Mouse (Mus musculus) heart, embryonic 12.5 days (tissue): ENCODE results near the gene Dnajb8. TPM values are rescaled to one million over a fixed set of nuclear protein-coding genes. Genes with fewer than 3 reads are reported as not detected.

ENCODE experiments used
- ATAC-seq: fragments of 200-750 bp; cut with Nextera tagmentation; 2 replicates; pipeline ENCODE4 v1.8.0; 2017; ENCODE audit warnings: moderate TSS enrichment, moderate library complexity; ENCODE audit not compliant: insufficient number of reproducible peaks, low FRiP score
- H3K27ac ChIP-seq: fragments of 300-500 bp; sonication (generic); 2 replicates; pipeline ENCODE4 v1.5.1; 2016; ENCODE audit warnings: mild to moderate bottlenecking, moderate library complexity; ENCODE audit not compliant: poor library complexity, severe bottlenecking
- H3K27me3 ChIP-seq: fragments of 300-500 bp; sonication (generic); replicated peaks from 2 replicates; pipeline ENCODE4 v1.6.1; 2016; ENCODE audit warnings: mild to moderate bottlenecking, moderate library complexity
- H3K36me3 ChIP-seq: fragments of 300-500 bp; sonication (generic); 2 replicates; pipeline ENCODE4 v1.6.1; 2016; ENCODE audit warnings: mild to moderate bottlenecking, moderate library complexity
- H3K4me1 ChIP-seq: fragments of 300-500 bp; sonication (generic); replicated peaks from 2 replicates; pipeline ENCODE4 v1.6.1; 2016; ENCODE audit warnings: mild to moderate bottlenecking
- H3K4me2 ChIP-seq: fragments of 300-500 bp; sonication (generic); 2 replicates; pipeline ENCODE4 v1.6.1; 2016; ENCODE audit warnings: mild to moderate bottlenecking, moderate library complexity
- H3K4me3 ChIP-seq: fragments of 300-500 bp; sonication (generic); 2 replicates; pipeline ENCODE4 v1.5.1; 2016; ENCODE audit warnings: mild to moderate bottlenecking
- H3K9ac ChIP-seq: fragments of 300-500 bp; sonication (generic); 2 replicates; pipeline ENCODE4 v1.6.1; 2016; ENCODE audit warnings: mild to moderate bottlenecking, moderate library complexity
- H3K9me3 ChIP-seq: fragments of 300-500 bp; sonication (generic); replicated peaks from 2 replicates; pipeline ENCODE4 v1.6.1; 2016; ENCODE audit warnings: mild to moderate bottlenecking, moderate library complexity
- WGBS: fragments of 180-500 bp; shearing (Covaris S2); methylation state at CpG from one replicate; pipeline ENCODE4 v1.1.7; 2016; 5-methylcytosine and 5-hydroxymethylcytosine counted together
- polyA plus RNA-seq: library from polyadenylated mRNA; unstranded; fragments of >200 nt; fragmentation: Nextera tagmentation; extraction: Ambion mirVana; gene quantifications from 2 replicates; pipeline ENCODE4 v1.2.1, GENCODE M21; 2016

Dnajb8 gene
- polyA plus RNA-seq, 1 experiment from 2014 or later: not detected

DNA sequence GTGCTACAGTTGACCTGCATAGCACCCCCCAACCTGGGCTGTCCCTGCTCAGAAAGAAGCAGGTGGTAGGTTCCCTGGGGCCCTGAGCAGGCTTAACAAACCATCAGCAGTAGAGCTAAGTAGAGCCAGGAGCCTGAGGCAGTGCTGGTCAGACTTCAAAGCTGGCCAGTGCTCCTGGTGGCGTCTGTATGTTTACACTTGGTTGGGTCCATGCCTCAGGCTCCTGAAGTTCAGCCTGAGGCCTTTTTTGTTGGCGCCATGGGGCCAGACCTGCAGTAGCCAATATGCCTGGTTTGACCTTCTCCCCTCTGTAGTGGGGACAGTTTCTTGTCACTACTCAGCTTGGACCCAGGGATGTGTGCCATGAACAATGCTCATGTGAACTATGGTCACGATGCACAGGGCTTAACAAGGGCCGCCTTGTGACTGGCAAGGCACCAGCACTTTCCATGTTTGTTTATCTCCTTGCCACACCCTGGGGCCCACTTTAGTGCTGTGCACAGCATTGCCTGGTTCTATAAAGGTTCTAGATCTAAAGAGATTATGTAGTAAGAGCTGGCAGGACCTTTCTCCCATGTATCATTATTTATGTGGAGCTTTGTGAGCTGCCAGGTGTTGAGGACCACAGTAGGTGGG, 70.3 kb downstream of the Dnajb8 start:
- no peak overlapping the region for H3K9ac ChIP-seq
- no peaks in the 10 kb centered on the region for H3K27me3 ChIP-seq
- H3K9me3 ChIP-seq: no peaks in the 10 kb centered on the region
- H3K36me3 ChIP-seq: peaks cover under 1% of the 10 kb centered on the region
- H3K4me3 ChIP-seq: no peak overlapping the region
- no peak overlapping the region for H3K27ac ChIP-seq
- ATAC-seq: no peak
- no peak overlapping the region for H3K4me2 ChIP-seq
- 68% methylated on average over 4 of the region's 4 CpGs for WGBS
- no peaks in the 10 kb centered on the region for H3K4me1 ChIP-seq

DNA sequence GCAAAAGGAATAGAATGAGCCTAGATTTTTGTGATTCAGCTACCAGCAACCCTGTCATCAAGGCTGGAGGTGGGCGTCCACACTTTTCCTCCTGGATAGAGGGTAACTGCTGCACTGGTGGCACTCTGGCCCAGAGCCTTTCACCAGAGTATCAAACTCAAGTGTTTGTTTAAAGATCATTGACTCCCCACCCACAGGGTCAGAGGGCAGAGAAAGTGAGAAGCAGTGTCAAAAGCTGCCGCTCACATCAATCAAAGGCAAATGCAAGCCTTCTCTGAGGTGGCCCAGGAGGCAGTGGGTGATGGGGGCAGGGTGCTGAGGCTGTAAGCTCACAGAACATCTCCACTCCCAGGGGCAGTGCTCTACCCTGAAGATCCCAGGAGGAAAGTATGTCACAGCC, 77.4 kb downstream of the Dnajb8 start:
- Histone ChIP-seq H3K36me3 (peaks cover 6% of the 10 kb centered on the region), H3K27ac (no peak overlapping the region), H3K9ac (no peak overlapping the region), H3K9me3 (no peaks in the 10 kb centered on the region), H3K27me3 (no peaks in the 10 kb centered on the region), H3K4me2 (no peak overlapping the region), H3K4me1 (peaks cover 21% of the 10 kb centered on the region), H3K4me3 (no peak overlapping the region)
- WGBS: 63% methylated on average over 2 of the region's 2 CpGs
- ATAC-seq: no peak

DNA sequence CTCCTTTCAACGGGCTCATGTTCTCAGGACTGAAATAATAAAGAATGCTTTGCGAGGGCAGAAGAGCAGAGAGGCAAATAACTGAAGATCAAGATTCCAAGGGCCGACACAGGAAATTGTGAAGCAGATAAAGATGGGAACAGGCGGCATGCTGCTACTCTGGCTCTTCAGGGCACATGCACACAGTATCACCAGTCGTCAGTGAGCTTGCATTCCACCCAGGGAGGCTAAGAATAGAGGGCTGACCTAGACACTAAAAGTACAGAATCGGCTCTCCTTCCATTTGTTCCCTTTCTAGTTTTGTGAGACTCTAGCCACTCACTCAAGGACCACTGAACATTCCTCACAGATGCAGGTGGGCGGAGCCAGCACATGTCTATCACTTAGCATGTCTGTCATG, 79.2 kb downstream of the Dnajb8 start:
- peak overlapping the region; percentile 25 for H3K4me2 ChIP-seq
- H3K9ac ChIP-seq: no peak overlapping the region
- H3K27ac ChIP-seq: no peak overlapping the region
- no peaks in the 10 kb centered on the region for H3K27me3 ChIP-seq
- ATAC-seq: 0 out of 2 replicates have a peak, but pooled peaks have one; percentile 36
- H3K4me1 ChIP-seq: peaks cover 21% of the 10 kb centered on the region
- H3K9me3 ChIP-seq: no peaks in the 10 kb centered on the region
- H3K36me3 ChIP-seq: peaks cover 6% of the 10 kb centered on the region
- H3K4me3 ChIP-seq: no peak overlapping the region
- WGBS: 17% methylated on average over 7 of the region's 7 CpGs

Other genes starting within 250 kb of the Dnajb8 start
- gene H1fx, start 240.6 kb upstream of the Dnajb8 start, polyA plus RNA-seq: 32.6 and 34.0 TPM in 2 replicates
- 202 and 207 TPM in 2 replicates for gene Rab7, start 177.0 kb upstream of the Dnajb8 start, polyA plus RNA-seq
- gene Rpn1, start 137.8 kb upstream of the Dnajb8 start, polyA plus RNA-seq: 225 and 227 TPM in 2 replicates
- gene Gata2, start 28.4 kb upstream of the Dnajb8 start, polyA plus RNA-seq: 20.8 and 21.3 TPM in 2 replicates
- 18.5 and 20.5 TPM in 2 replicates for gene Eefsec, start 224.3 kb downstream of the Dnajb8 start, polyA plus RNA-seq
- gene Ruvbl1, start 243.1 kb downstream of the Dnajb8 start, polyA plus RNA-seq: 75.7 and 80.2 TPM in 2 replicates